Mouse (Mus musculus): ENCODE measurements at regions not wholly inside any gene's neighbourhood (a gene's known extent, or its start where the extent isn't known, plus 50 kb on each side); places are given as distances from the start of the nearest gene placed in this dataset.

GRCm38 (mm10) chr12:70686337-70686736 is 139.0 kb upstream of the Frmd6 start:
- TF ChIP-seq CTCF (IDR thresholded peaks at IDR 0.05) (no peak), POLR2A (IDR thresholded peaks at IDR 0.05; ENCODE audit: insufficient read depth, low read depth, low read length) (no peak)

Measured in heart, adult 2 months (tissue).